Mouse (Mus musculus): ENCODE results near the gene Adal. TPM values are rescaled to one million over a fixed set of nuclear protein-coding genes. Genes with fewer than 3 reads are reported as not detected.

Adal gene
- polyA plus RNA-seq, 1 experiment from 2014 or later: 32.0 TPM

GRCm38 (mm10) chr2:121195466-121195865, 55.2 kb downstream of the Adal start:
- no peak overlapping the region for H3K4me2 ChIP-seq
- no peak for ATAC-seq (ENCODE audit: low FRiP score)
- H3K27ac ChIP-seq: no peak overlapping the region
- WGBS: 96% methylated on average over 9 of the region's 9 CpGs
- H3K27me3 ChIP-seq: no peaks in the 10 kb centered on the region
- H3K4me1 ChIP-seq (replicated peaks): no peaks in the 10 kb centered on the region
- H3K4me3 ChIP-seq: no peak overlapping the region
- no peak overlapping the region for H3K9ac ChIP-seq
- H3K9me3 ChIP-seq: no peaks in the 10 kb centered on the region
- H3K36me3 ChIP-seq: peaks cover 98% of the 10 kb centered on the region

- no peak overlapping the region for H3K27ac ChIP-seq
- H3K27me3 ChIP-seq: no peaks in the 10 kb centered on the region
- H3K4me1 ChIP-seq (replicated peaks): no peaks in the 10 kb centered on the region
- H3K9me3 ChIP-seq: no peaks in the 10 kb centered on the region
- no peak overlapping the region for H3K9ac ChIP-seq
- ATAC-seq (ENCODE audit: low FRiP score): no peak
- no peak overlapping the region for H3K4me3 ChIP-seq
- 97% methylated on average over 17 of the region's 17 CpGs for WGBS
- peaks cover 99% of the 10 kb centered on the region for H3K36me3 ChIP-seq
- H3K4me2 ChIP-seq: no peak overlapping the region
Observed at GRCm38 (mm10) chr2:121204276-121204675, 64.0 kb downstream of the Adal start.

Other genes starting within 250 kb of the Adal start
- gene Ubr1, start 169.7 kb upstream of the Adal start, polyA plus RNA-seq (2015; fragmentation: Nextera tagmentation; extraction: Ambion mirVana): 35.3 and 35.9 TPM in 2 replicates
- 9.6 and 11.1 TPM in 2 replicates for gene Tmem62, start 163.4 kb upstream of the Adal start, polyA plus RNA-seq (2015; fragmentation: Nextera tagmentation; extraction: Ambion mirVana)
- gene Ccndbp1, start 132.0 kb upstream of the Adal start, polyA plus RNA-seq (2015; fragmentation: Nextera tagmentation; extraction: Ambion mirVana): 78.0 and 85.0 TPM in 2 replicates
- gene Epb42, start 103.4 kb upstream of the Adal start, polyA plus RNA-seq (2015; fragmentation: Nextera tagmentation; extraction: Ambion mirVana): 0.47 and 0.48 TPM in 2 replicates
- 0.09 TPM in 1 of 2 replicates, not detected in the other for gene Tgm5, start 54.6 kb upstream of the Adal start, polyA plus RNA-seq (2015; fragmentation: Nextera tagmentation; extraction: Ambion mirVana)
- gene Tgm7, start 30.6 kb upstream of the Adal start, polyA plus RNA-seq (2015; fragmentation: Nextera tagmentation; extraction: Ambion mirVana): not detected in 2 replicates
- gene Lcmt2, start 225 bp downstream of the Adal start, polyA plus RNA-seq (2015; fragmentation: Nextera tagmentation; extraction: Ambion mirVana): 23.9 and 24.5 TPM in 2 replicates
- gene Tubgcp4, start 30.2 kb downstream of the Adal start, polyA plus RNA-seq (2015; fragmentation: Nextera tagmentation; extraction: Ambion mirVana): 55.4 and 56.3 TPM in 2 replicates
- gene Zscan29, start 30.7 kb downstream of the Adal start, polyA plus RNA-seq (2015; fragmentation: Nextera tagmentation; extraction: Ambion mirVana): 8.3 and 9.9 TPM in 2 replicates
- gene Trp53bp1, start 131.0 kb downstream of the Adal start, polyA plus RNA-seq (2015; fragmentation: Nextera tagmentation; extraction: Ambion mirVana): 179 and 194 TPM in 2 replicates
- 16.1 and 20.0 TPM in 2 replicates for gene Map1a, start 149.2 kb downstream of the Adal start, polyA plus RNA-seq (2015; fragmentation: Nextera tagmentation; extraction: Ambion mirVana)
- 18.6 and 19.3 TPM in 2 replicates for gene Ppip5k1, start 215.0 kb downstream of the Adal start, polyA plus RNA-seq (2015; fragmentation: Nextera tagmentation; extraction: Ambion mirVana)
- gene Ckmt1, start 217.3 kb downstream of the Adal start, polyA plus RNA-seq (2015; fragmentation: Nextera tagmentation; extraction: Ambion mirVana): 49.1 and 50.5 TPM in 2 replicates
- gene Strc, start 246.7 kb downstream of the Adal start, polyA plus RNA-seq (2015; fragmentation: Nextera tagmentation; extraction: Ambion mirVana): not detected in 2 replicates